Mouse (Mus musculus) G1E-ER4 (cell line): Measurements from ENCODE around the gene Syt17. TPM values are rescaled to one million over a fixed set of nuclear protein-coding genes. Genes with fewer than 3 reads are reported as not detected.

Experiments
- GATA1 ChIP-seq: IDR thresholded peaks from one replicate; pipeline ENCODE4 v1.8.0; 2012; ENCODE audit warnings: low read length, inconsistent platforms
- polyA plus RNA-seq: library from polyadenylated mRNA; stranded (reverse); fragments of >175 nt; gene quantifications from 2 replicates; pipeline ENCODE4 v1.2.3, GENCODE M21; 2012

The Syt17 gene
- polyA plus RNA-seq, 1 experiment, result not detected

DNA sequence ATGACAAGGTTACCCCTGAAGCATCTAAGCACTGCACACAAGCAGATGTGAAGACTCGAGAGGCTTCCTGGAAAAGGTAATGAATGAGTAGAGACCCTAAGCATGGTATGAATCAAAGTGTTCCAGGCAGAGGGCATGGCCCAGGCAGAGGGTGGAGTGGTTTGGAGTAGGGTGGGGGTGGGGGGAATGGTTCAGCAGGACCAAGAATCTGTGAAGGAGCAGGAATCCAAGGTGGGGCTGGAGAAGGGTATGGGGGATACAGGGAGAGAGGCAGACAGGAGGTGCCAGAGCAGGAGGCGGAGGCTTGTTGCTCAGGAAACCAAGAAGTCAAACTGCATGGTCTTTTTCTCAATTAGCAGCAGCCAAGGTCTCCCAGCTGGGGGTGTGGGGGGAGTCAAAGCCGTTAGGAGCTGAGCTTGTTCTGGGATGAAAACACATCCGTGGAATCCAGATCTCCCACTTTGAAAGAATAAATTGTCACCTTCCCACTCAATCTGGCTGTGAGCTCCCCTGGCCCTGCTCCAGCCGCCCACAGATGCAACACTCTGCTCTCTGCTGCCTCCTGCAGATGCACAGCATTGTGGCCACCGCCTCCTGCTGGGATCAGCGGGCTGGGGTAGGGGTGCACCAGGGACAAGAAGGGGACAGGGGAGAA, 83.5 kb downstream of the Syt17 start:
- no peak for TF ChIP-seq GATA1

DNA sequence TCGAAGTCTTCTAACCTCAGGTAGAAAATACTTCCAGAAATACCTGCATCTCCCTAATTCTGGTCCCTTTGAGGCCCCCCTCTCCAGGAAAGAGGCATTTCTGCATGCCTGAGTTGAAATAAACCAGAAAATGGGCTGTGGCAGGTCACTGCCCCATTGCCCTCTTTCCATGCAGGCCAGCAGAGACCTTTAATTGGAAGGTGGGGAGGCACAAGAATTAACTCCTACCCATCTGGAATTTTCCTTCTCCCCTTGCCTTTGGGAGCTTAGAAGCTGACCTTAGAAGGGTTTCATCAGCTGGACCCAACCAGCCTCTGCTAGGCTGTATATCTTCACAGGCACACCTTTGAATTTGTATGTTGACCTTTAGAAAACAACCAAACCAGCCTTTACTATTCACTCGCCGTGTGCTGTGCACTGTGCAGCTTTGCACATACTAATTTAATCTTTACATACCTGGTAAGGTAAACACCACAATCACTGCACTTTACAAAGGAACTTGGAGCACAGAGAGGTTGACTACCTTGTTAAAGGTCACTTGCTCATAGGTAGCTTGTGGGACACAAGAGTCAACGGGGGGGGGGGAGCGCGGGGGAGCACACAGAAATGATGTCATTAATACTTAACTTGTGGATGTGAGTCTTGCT, 84.3 kb downstream of the Syt17 start:
- TF ChIP-seq GATA1, result no peak

DNA sequence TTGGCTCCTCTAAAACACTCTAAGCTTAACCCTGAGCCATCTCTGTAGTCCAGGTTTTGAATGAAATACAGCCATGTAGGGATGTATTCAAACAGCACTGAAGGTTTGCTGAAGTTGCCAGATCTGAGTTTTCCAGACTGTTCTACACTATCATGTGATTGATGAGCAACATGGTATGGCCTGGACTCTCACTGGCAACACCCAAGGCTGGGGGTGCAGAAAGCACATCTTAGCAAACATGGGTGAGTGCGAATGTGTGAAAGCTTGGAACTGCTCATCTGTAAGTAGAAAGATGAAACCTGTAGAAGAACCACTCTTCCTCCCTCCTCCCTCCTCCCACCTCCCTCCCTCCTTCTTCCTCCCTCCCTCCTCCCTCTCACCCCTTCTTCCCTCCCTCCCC, 85.1 kb downstream of the Syt17 start:
- TF ChIP-seq GATA1, result no peak

DNA sequence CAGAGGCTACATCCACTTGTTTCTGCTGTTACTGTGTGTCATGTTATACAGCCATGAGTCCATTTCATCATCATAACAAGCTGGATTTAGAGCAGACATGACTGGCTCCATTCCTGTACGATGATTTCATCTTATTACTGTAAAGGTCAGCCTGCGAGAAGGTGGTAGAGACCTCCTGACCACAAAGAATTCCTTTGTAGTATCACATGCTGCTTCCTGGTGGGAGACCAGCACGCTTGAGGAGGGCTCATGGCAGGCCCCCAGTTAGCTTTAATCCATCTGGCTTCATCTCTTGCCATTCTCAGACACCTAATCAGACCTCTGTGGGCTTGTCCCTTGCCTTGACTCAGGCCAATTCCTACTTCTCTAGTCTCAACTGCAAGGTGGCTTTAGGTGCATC, 85.8 kb downstream of the Syt17 start:
- no peak for TF ChIP-seq GATA1

DNA sequence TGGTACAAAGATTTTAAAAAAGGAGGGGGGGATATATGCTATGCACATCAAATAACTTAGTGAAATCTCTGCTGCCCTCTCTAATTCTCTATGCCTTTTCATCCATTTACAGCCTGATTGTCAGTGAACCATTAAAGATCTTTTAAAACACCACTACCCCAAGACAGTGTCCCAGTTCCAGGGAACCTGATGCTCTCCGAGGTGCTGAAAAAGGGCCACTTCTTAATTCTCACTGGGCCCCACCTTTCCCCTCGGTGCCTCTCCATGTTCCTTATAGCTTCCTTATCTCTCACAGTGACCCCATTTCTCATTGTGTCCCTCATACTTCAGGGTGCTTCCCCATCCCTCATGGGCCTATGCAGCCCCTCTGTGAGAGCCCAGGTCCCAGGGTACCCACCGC, 89.0 kb downstream of the Syt17 start:
- no peak for TF ChIP-seq GATA1

DNA sequence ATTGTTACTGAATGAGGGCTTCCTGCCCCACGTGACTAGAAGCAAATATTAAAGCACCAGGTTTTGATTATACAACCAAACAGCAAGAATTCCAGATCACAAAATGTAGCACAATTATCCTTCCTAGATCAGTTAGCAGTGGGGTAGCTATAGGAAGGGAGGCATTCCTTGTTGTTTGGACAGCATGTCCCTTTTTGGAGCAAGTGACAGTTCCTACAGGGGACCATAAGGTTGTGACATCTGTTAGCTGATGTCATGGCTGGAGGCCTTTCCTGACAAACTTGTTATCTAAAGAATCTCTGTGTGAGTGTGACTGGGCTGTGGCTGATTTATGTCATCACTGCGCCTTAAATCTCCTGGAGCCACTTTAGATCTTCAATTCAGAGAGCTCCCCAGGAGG, 97.2 kb downstream of the Syt17 start:
- TF ChIP-seq GATA1, result no peak

DNA sequence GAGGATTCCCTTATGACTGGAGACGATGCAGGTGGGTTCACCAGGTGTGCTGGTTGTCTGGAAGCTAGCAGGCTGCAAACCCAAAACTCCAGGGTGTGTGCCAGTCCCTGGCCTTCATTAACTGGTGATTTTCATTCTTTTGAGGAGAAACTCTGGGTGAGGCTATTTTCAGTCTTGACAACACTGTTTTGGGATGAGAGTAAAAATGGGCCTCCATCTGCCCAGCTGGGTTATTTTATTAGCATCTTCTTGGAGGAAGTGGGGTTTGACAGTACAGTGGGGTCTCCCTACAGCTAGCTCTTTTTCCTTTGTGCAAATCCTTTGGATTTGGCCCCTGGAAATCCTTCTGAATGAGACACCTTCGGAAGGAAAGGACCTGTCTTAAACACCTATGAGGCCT, 101.1 kb downstream of the Syt17 start:
- no peak for TF ChIP-seq GATA1

DNA sequence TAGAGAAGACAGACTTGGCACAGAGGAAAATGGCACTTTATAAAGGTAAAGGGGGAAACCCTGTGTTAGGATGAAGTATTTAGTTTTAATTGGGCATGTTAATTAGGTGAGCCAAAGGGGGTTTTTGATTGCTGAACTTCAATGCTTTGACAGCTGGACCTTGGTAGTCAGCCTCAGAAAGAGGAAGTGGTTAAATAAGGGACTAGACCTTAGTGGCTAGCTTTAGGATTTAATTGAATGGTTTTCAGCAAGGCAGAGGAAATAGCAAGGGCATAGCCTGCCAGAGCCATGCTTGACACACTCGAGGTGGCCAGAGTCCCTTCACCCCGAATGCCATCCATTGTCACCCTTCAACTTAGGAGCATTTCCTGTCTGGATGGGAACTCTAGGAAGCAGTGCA, 101.6 kb downstream of the Syt17 start:
- TF ChIP-seq GATA1, result no peak

DNA sequence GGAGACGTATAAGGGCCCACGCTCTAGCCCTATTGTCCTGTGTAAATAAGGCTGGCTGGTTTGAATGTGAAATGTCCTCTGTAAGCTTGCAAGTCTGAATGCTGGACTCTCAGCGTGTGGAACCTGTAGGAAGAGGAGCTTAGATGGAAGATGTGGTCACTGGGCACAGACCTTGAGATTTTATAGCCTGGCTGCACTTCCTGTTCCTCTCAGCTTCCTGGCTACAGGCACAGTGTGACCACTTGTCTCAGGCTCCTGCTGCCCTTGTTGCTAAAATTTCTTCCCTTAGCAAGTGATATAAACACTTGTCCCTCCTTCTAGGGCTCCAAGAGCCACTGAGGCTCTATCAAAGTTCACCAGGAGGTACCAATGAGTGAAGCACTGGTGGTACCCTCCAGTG, 102.6 kb downstream of the Syt17 start:
- no peak for TF ChIP-seq GATA1

DNA sequence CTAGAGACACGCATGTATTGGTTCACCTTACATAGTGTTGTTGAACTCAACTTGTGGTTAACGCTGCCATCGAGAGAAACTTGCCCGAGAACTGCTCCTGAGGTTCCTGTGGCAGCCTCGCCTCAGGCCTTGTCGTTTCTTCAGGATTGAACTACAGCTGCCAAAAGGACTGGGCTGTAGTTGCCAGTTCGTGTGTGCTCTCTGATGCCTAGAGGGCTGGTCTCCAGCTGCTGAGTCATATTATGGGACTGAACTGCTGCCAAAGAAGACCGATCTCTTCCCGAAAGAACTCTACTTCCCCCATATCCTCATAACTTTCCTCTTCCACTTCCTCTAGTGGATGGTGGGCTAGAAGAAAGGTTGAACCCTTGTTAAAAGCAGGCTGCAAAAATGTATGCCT, 103.3 kb downstream of the Syt17 start:
- TF ChIP-seq GATA1, result no peak

Other genes starting within 250 kb of the Syt17 start
- 21.8 and 31.7 TPM in 2 replicates for gene Smg1, start 204.6 kb downstream of the Syt17 start, polyA plus RNA-seq
- not detected in 2 replicates for gene Itpripl2, start 43.8 kb upstream of the Syt17 start, polyA plus RNA-seq
- gene Coq7, start 85.1 kb upstream of the Syt17 start, polyA plus RNA-seq, result 35.3 and 48.4 TPM in 2 replicates
- not detected in 2 replicates for gene Tmc7, start 136.5 kb upstream of the Syt17 start, polyA plus RNA-seq
- gene Tmc5, start 149.1 kb upstream of the Syt17 start, polyA plus RNA-seq, result not detected in 2 replicates